Mouse (Mus musculus) retina, postnatal 7 days (tissue): Measurements from ENCODE around the gene D5Ertd579e.

Experiments
- DNase-seq: peaks from one replicate; pipeline ENCODE4 v3.0.0-alpha.2; 2012; ENCODE audit warnings: low read depth, low spot score

Gene D5Ertd579e

DNA sequence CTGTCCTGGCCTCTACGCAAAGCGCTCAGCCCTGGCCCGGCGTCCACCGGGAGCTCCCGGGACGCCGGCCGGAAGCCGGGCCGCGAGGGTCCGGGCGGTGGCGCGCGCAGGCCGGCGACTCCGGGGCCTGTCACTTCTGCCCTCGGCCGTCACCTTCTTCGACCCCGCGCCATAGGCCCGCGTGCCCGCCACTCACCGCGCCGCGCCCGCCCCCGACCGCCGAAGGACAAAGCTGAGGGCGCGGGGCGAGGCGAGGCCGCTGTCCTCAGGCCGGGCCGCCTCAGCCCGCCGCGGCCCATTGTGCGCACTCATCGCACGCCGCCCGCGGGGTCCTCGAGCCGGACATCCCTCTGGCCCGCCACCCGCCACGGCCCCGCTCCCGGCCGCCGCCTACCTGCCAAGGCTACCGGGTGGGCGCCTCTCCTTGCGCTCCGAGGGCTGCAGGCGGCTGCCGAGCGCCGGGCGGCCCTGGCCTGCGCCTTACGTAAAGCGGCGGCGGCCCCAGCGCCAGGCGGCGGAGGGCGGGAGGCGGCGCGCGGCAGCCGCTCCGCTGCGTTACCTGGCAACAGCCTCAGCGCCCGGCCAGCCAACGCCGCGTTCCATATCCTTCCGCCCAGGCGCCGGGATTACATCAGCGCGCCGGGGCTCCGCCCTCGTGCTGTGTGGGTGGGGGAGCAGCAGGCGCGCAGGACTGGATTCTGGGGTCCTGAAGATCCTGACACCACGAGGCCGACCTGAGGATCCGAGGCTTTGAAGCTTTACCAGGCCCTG lies at the start of gene D5Ertd579e:
D5Ertd579e (minus strand) TSS at position 564 of the 771 bp plus-strand sequence.
- peak; percentile 87 for DNase-seq

DNA sequence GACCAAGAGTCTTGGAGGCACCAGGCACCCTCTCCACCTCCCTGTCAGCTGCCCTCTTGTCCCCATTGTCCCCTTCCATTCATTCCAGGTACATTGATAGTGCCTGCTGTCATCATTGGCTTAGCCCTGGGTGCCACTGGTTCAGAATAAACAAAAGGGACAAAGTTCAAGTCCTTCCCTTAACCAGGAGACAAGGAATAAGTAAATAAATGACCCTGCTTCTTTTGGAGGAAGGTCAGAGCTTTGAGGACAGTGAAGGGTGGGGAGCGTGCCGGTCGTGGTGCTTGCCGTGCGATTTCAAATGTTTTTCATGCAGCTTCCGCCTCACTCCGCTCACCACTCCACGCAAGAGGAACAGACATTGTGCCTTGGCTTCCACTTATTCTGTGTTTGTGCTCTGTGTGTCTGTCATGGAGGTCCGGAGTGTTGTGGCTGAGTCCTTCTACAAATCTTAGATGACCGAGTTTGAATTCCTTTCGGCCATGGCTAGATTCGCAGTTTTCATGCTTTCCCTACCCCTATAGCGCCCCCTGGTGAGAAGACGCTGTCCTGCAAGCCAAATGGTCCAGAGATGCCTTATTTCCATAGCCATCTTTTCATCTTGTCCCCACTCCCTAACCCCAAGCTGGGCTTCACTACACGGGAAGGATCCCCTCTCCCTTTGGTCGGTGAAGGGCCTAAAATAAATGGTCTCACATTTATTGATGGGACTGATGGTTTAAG lies 46.5 kb upstream of the D5Ertd579e start:
- peak; percentile 66 for DNase-seq

DNA sequence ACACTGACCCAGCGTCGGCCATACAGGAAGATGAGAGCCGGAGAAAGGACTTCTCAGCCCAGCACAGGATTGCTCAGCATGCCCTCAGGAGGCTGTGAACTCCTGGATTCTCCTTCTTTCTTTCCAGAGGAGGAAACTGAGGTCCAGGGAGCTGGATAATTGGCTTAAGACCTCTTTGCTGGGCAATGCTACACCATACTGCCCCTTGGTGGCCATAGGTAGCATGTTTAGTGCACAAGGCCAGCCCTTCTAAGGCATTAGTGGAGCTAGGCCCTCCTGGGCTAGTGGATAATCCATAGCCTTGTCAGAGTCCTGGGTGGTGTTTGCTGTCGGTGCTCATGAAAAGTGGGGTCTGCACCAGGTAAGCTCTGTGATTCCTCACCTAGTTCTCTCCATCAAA lies 44.0 kb upstream of the D5Ertd579e start:
- DNase-seq = no peak

DNA sequence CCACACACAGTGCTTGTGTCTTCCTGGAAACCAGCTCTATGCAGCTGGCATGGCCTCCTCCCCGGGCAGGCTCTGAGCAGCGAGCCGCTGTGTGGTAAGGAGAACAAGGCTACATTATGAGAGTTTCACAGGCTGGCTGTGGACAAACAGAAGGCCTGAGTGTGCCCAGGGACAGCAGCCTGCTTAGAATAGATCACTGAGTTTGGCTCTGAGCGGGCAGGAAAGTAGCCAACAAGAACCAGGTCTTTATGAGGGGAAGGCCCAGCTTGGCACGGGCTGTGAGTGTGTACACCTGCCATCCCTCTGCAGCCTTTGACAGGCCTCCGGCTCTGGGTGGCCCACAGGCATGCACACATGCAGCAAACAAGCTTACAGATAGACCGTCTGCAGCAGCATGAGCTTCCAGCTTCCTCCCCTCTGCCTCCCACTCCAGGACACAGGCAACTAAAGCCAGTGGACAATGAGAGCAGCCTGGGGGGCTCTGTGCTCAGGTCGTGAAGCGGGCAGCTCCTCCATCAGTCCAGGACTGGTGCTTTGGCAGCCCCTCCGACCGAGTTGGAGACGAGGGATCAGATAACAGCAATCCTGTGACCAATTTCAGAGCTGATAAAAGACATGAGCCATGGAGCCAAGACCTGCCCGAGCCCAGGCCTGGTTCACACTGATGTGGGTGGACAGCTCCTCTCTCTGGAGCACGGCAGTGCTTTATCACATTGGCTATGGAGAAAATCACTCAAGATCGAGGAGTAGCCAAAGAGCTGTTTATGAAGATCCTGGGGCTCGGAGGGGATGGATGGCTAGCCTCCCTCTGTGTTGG lies 43.2 kb upstream of the D5Ertd579e start:
- no peak for DNase-seq

DNA sequence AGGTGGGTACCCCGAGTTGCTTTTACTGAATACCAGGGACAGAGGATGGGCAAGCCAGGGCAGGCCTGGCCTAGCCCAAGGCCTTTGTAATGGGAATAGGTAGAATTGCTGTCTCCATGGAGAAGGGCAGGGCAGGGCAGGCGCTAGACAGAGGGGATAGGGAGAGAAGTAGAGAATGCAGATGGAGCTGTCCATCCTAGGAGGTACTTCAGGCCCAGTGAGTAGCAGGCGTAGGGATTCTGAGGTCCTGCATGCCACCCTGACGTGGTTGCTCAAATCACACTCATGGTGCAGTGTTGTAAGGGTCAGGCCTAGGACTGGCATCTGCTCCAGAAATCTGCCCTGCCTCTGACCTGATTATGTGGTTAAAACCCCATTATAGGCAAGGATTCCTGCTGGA lies 41.9 kb upstream of the D5Ertd579e start:
- DNase-seq = no peak

DNA sequence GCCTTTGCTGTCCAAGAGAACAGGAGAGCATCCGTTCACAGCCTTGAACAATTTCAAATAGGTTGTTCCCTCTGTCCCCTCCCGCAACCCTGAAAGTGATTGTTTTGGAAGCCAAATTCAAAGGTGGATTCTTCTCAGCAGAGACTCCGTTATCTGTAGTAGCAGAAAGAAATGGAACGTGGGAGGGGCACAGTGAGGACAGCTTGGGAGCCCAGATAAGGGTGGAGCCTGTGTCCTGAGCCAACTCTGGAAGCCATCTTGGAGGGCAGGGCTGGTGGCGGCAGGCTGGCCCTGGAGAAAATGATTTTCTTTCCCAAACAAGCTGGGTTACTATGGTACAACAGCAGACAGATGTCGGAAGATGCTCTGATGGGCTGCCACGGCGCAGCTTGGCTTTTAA lies 40.2 kb upstream of the D5Ertd579e start:
- no peak for DNase-seq

DNA sequence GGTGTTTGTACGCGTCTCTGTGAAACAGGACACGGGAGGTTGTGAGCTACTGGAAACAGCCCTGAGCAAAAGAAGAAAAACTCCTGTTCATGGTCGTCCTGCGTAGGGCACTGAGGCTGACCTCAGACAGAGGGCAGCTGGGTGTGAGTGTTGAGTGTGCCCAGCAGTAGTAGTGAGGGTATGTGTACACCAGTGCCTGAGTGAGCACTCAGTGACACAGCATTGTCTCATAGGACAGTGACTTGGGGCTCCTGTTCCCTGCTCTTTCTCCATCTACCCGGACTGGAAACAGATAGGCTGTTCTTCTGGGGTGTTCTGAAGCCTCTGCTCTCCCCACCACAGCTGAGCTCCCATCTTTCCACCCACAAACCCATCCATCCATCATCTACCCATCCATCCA lies 39.3 kb upstream of the D5Ertd579e start:
- DNase-seq = no peak

DNA sequence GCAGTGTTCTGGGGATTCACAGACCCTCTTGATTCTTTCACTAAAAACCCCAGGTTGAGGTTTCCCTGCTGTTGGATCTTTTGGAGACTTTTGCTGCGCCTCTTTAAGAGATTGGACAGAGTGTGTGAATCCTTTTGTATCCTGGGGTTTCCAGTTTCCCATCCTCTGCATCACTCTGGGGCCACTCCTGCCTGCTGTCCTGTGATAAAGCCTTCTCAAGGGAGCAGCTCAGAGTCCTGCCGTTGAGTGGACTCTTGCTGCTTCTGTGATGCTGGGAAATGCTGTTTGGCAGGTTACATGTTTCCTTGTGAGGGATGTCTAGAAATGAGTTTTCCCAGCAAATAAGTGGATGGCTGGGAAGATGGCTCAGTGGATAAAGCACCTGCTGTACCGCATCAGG lies 37.6 kb upstream of the D5Ertd579e start:
- DNase-seq = no peak

DNA sequence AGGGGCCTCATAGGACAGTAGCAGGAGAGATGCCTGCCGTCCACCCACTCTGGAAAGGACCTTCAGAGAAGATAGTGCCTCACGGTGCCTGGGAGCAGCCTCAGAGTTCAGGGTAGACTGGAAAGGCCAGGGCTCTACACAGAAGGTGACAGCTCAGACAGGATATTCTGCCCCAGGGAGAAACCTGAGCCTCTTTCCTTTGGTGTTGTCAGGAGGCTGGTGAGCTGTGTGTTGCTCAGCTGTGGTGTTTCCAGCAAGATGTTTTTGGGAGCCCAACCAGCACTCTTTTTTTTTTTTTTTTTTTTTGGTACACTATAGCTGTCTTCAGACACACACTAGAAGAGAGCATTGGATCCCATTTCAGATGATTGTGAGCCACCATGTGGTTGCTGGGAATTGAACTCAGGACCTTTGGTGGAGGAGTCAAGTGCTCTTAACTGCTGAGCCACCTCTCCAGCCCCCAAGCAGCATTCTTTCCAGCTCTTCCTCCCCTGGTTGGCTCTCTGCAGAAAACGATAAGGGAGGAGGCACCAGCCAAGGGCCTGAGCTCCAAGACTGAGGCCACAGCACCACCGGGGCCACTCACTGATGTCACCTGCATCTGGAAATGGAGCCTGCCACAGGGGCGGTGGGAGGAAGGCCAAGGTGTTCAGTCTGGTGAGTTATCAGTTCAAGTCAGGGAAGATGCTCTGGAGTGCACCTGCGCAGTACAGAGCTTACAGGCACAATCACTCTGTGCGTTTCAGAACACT lies 36.3 kb upstream of the D5Ertd579e start:
- DNase-seq = no peak

DNA sequence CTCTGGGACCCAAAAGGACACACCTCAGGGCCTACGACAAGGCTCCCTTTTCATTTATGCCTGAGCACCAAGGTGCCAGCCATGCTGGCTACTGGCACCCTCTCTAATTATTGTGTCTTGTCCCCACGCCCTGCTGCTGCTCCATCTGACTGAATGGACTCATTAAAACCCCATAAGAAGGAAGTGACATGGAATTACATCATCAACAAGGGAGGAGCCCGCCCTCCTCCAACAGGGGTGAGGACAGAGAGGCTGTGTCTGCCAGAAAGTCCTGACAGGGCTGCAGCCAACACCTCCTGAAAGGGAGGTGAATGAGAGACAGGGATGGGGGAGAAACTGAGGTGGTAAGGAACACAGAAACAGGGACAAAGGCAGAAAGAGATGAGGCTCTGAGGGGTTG lies 34.9 kb upstream of the D5Ertd579e start:
- DNase-seq = no peak

DNA sequence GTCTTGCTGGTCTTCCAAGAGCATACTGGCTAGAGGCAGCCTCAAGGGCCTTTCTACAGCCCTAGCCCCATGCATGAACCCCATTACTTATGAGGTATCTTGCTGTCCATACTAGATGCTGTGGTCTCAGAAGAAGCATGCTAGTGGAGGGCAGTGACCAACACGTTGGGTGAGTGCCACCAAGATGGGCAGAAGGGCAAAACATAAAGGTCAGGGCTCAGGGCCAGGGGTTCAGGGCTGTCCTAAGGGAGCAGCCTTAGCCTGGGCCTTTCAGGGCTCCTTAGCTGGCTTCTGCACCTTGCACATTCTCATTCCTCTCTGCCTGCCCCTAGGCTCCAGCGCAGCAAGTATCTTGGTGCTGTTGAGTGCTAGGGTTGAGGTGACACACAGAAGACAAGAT lies 34.1 kb upstream of the D5Ertd579e start:
- DNase-seq = no peak

DNA sequence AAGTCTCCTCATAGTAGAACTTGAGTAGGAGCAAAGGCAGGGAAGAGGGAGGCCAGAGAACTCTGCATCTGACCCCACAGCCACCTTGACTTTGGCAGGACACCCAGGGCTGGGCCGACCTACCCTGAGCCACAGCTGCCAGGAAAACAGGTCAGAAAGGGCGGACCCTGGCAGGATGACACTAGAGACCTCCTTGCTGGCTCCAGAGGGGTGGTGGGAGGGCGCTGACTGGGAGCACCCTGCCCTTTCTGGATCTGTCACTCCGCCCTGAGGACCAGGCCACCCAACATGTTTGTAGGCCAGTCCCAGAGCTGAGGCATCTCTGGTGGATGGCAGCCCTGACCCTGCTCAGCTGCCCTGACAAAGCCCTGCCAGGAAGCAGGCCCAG lies 33.3 kb upstream of the D5Ertd579e start:
- DNase-seq = no peak

DNA sequence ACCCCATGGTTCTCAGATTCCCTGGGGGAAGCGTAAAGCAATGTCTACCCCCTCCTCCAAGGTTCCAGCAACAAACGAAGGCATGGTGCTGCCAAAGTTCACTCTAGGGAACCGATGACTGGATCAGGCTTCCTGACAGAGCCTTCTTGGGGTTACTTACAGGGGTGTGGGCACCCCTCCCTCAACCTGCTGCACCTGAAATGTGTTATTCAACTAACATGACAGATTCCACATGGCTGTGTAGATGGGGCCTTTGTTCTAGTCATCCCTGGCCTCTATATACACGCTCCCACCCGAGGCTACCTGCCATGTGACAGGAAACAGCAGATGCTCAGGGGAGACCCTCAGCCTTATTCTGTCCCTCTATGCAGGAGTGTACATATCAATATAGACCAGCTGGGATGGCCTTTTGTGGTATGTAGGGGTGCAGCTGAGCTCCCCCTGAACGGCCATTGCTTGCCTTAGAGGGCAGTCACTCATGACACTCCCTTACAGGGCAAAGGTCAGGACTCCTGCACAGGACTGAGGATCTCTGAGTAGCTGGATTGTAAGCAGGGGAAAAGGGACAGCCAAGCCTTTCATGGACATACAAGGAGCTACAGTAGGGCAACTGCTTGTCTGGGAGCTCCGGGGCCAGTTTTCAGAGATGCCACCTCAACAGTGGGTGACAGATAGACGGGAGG lies 32.7 kb upstream of the D5Ertd579e start:
- DNase-seq = no peak

DNA sequence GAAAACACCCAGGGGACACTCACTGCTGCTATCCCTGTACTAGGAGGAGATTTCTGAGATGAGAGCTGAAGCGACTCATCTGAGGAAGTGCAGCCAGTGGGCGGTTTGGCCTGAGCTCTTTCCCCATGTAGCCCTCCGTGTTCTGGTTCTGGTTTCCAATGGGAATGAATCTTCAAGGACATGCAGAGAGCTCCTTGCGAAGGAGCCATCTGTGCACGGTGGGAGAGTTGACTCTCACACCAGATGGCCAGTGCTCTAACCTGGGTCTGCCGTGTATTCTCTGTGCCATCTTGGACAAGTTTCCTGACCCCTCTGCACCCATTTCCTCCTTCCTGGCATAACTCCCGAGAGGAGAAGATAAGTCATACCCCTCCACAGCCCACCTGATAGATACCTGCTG lies 32.0 kb upstream of the D5Ertd579e start:
- DNase-seq = no peak

DNA sequence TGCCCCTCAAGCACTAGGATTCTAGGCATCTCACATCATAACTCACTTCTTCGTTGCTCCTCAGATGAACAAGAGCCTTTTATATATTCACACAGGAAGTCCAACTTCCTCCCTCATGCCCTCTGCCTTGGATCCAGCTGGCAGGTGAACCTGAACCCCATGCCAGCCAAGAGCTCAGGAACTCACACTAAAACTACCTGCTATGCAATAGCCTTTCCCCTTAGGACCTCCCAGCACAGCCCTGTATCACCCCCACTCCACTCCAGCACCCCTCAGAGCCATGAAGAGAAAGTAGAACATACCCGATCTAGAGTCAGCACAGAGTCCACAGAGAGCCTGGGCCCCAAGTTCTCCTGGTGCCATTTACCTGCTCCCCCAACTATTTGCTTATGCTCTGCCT lies 31.3 kb upstream of the D5Ertd579e start:
- no peak for DNase-seq

DNA sequence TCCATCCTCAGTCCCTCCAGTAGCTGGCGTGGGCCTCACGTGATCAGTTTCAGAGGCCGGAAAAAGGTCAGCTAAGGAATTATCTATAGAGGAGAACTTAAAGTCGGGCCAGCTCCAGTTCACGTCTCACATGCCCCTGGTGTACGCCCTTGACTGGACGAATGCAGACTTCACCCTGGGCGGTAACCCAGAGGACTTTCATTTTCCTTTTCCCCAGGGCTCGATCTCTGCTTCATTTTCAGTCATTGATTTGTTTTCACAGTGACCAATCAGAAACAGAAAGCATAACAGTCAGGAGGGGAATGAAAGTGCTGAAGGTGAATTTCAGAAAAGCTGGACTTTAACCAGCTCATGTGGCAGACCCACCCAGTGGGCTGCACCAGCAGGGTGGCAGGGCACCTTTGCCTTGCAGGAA lies 30.6 kb upstream of the D5Ertd579e start:
- no peak for DNase-seq

DNA sequence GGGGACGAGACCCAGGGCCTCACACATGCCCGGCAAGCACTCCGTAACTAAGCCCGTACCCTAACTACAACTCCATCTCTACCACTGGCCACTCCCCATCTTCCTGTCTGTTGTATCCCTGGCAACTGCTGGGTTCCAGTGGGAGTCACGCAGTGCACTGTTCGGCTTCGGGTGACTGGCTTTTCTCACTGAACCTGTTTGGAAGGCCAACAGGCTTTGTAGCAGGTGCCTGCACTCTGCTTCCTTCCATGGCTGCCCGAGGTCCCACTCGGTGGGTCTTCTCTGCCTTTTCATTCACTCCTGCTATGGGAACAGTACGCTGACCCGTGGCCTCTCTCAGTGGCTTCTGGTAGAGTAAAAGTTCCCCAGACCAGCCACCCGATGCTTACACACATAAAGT lies 30.0 kb upstream of the D5Ertd579e start:
- no peak for DNase-seq

DNA sequence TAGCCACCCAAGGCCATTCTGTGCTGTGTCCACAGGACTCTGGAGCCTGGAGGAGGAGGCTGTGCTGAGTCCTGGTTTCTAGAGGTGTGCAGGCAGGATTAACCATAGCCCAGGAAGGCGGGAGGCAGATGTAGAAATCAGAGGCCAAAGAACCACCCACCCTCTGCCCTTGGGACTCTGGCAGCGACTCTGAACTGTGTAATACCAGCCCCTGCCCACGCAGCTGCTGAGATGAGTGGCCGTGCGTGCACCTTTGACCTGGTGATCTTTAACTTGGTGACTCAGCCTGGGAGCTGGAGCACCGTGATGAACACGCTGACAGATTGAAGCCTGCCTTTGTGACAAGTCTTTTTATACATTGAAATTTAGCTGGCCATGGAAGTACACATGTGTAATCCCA lies 28.4 kb upstream of the D5Ertd579e start:
- DNase-seq = no peak

DNA sequence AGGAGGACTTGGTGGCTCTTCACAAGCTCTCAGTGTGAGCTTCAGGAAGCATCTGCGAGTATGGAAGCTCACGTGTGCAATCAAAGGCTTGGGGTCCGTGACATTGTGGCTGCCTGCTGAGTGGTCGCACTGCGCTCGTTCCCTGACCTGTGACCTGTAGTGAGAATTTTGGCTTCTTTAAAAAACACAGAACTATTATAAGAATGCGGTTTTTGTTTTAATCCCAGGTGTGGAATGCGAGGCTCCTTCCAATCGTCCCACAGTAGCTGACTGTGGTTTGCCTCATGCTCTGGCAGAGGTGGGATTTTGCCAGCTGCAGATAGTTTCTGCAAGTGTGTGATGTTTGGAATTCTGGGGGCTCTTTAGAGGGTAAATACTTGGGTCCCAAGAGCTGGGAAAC lies 27.5 kb upstream of the D5Ertd579e start:
- DNase-seq = no peak

DNA sequence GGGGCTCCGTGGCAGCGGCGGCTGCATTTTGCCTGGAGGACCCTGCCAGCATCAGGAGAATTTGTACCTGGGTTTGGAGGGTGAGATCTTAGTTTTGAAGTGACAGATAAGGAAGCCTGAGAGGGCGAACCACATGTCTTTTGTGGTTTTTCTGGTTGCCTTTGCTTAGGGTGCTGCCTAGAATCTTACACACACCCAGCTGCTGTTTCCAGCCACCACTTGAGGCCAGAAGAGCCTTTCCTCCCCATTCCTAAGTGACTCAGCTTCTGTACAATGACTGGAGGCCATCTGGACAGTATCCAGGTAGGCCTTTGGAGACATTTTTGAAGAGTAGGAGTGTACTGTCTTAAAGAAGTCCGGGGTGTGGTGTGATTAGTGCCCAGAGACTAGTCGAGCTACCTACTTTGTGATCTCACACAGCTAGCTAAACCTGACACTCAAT lies 26.6 kb upstream of the D5Ertd579e start:
- DNase-seq = no peak
